Mouse (Mus musculus) heart, adult 2 months (tissue): Measurements from ENCODE around the gene Cdc34.

Experiments
- CTCF ChIP-seq: fragments of 200-600 bp; IDR thresholded peaks from 2 replicates; pipeline ENCODE4 v1.8.1; 2022; ENCODE audit warnings: antibody characterized with exemption, mild to moderate bottlenecking, moderate library complexity
- EP300 ChIP-seq: fragments of 200-500 bp; IDR thresholded peaks from 2 replicates; pipeline ENCODE4 v1.6.1; 2011; ENCODE audit warnings: low read depth, low read length, control low read depth; ENCODE audit not compliant: insufficient read depth
- POLR2A ChIP-seq: fragments of 200-500 bp; IDR thresholded peaks from 2 replicates; pipeline ENCODE4 v1.6.1; 2011; ENCODE audit warnings: mild to moderate bottlenecking, low read depth, low read length, control low read depth; ENCODE audit not compliant: insufficient read depth

DNA sequence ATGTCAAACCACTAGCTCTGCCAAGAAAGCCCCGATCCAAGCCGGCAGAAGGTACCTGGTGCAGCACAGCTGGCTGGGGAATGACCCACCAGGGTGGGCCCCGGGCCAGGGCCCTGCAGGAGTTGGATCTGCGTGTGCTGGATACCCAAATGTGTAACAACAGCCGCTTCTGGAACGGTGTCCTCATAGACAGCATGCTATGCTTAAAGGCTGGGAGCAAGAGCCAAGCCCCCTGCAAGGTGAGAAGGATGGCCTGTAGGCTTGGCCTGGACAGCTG, 12.3 kb downstream of the Cdc34 start:
- TF ChIP-seq CTCF = no peak
- no peak for TF ChIP-seq POLR2A
- TF ChIP-seq EP300 = no peak
